Mouse (Mus musculus): ENCODE results near the gene Olfr402. TPM values are rescaled to one million over a fixed set of nuclear protein-coding genes. Genes with fewer than 3 reads are reported as not detected.
"Not testable (repeated sequence)": the region's sequence is repeated elsewhere in the genome, so short reads cannot be mapped to it uniquely, and the experiment has no call there.

Gene Olfr402
- total RNA-seq (2021) = not detected
- long read RNA-seq, experiment 1 = 0 reads
- long read RNA-seq, experiment 2 = 0 reads

DNA sequence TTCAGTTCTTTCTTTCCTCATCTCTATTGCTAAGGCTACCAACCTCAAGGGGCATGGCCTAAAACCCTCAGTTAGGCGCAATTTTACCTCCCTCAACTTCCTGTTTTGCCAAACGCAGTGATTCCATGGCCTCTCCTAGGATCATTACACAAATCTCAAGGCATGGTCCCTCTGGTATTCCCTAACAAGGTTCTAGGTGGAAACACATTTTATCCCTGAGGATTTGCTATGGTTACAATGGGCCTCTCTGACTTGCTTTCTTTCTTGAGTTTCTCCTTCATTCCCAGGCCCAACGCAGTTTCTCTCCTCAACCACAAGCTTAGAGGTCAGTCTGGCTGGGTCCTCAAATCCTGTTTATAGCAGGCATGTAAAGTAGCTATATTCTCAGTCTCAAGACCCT is at the start of gene Olfr402:
Olfr402 (plus strand) TSS at position 301 of the 400 bp plus-strand sequence.
- no peak for DNase-seq (ENCODE audit: low spot score in 2 of 2)

- DNase-seq (ENCODE audit: low spot score in 2 of 2) = no peak
Observed at GRCm38 (mm10) chr11:74105066-74105465, 48.3 kb upstream of the Olfr402 start.

- DNase-seq (ENCODE audit: low spot score in 2 of 2) = no peak
Observed at GRCm38 (mm10) chr11:74113412-74113811, 39.9 kb upstream of the Olfr402 start, which contains the start of gene Olfr401. Gene Olfr401 (plus strand): TSS chr11:74113712.

GRCm38 (mm10) chr11:74140001-74140400 is 13.3 kb upstream of the Olfr402 start:
- DNase-seq (ENCODE audit: low spot score in 2 of 2) = not testable (repeated sequence)

GRCm38 (mm10) chr11:74145866-74146265 is 7.5 kb upstream of the Olfr402 start:
- no peak for DNase-seq (ENCODE audit: low spot score in 2 of 2)

- DNase-seq (ENCODE audit: low spot score in 2 of 2) = no peak
Observed at GRCm38 (mm10) chr11:74168771-74169170, 15.4 kb downstream of the Olfr402 start.

GRCm38 (mm10) chr11:74183168-74183567 is 29.8 kb downstream of the Olfr402 start:
- DNase-seq (ENCODE audit: low spot score in 2 of 2) = no peak

DNA sequence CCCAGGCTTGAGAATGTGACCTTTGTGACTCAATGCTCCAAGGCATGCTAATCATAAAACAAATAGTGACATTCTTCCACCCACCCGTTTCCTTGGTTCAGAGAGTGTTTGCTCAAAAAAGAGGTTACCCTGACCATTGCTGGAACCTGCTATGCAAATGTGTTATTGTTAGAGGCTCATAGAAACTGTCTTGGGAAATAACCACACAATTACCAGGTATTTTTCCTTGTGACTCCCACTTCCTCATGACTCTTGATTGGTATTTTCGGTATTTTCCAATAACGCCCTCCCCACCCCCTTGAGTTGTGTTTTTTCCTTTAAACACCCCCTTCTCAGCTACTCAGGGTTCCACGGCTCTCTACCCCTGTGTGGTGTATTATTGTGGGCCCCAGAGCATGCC is 30.4 kb downstream of the Olfr402 start:
- DNase-seq (ENCODE audit: low spot score in 2 of 2) = no peak

- DNase-seq (ENCODE audit: low spot score in 2 of 2) = no peak
Observed at GRCm38 (mm10) chr11:74185949-74186348, 32.6 kb downstream of the Olfr402 start, which contains the start of gene Olfr403. Gene Olfr403 (plus strand): TSS chr11:74186249.

Other genes starting within 250 kb of the Olfr402 start
- not detected for gene Olfr395, start 244.2 kb upstream of the Olfr402 start, total RNA-seq (2021)
- not detected for gene Olfr23, start 216.9 kb upstream of the Olfr402 start, total RNA-seq (2021)
- not detected for gene Olfr397, start 192.7 kb upstream of the Olfr402 start, total RNA-seq (2021)
- gene Olfr398, start 163.1 kb upstream of the Olfr402 start, total RNA-seq (2021) = not detected
- not detected for gene Olfr139, start 97.0 kb upstream of the Olfr402 start, total RNA-seq (2021)
- not detected for gene Olfr399, start 96.9 kb upstream of the Olfr402 start, total RNA-seq (2021)
- not detected for gene Zfp616, start 83.6 kb upstream of the Olfr402 start, total RNA-seq (2021)
- gene Olfr401, start 39.8 kb upstream of the Olfr402 start, total RNA-seq (2021) = not detected
- not detected for gene Olfr403, start 32.7 kb downstream of the Olfr402 start, total RNA-seq (2021)
- not detected for gene Olfr43, start 57.9 kb downstream of the Olfr402 start, total RNA-seq (2021)
- not detected for gene Olfr406, start 106.3 kb downstream of the Olfr402 start, total RNA-seq (2021)
- gene Olfr59, start 130.2 kb downstream of the Olfr402 start, total RNA-seq (2021) = not detected
- gene Olfr410, start 184.5 kb downstream of the Olfr402 start, total RNA-seq (2021) = not detected
- not detected for gene Olfr411, start 199.1 kb downstream of the Olfr402 start, total RNA-seq (2021)
- gene Olfr412, start 208.5 kb downstream of the Olfr402 start, total RNA-seq (2021) = not detected

Data from gastrocnemius, postnatal 4 days (tissue).